Mouse (Mus musculus) thymus, postnatal 36 days (tissue): Measurements from ENCODE around the gene Rps29.

ENCODE experiments used
- DNase-seq, 2 experiments: peaks; one replicate each; pipeline ENCODE4 v3.0.0; 2022; ENCODE audit warnings: mixed read lengths in 2 of 2

The Rps29 gene

GRCm38 (mm10) chr12:69158765-69159577, at the start of gene Rps29:
TSS of gene Rps29 (minus strand) at chr12:69159186.
- DNase-seq: peak; percentile 93 to 97

GRCm38 (mm10) chr12:69208520-69208919, 49.5 kb upstream of the Rps29 start:
- DNase-seq: no peak

- no peak for DNase-seq
Observed at GRCm38 (mm10) chr12:69207926-69208325, 48.9 kb upstream of the Rps29 start.

GRCm38 (mm10) chr12:69207396-69207795, 48.4 kb upstream of the Rps29 start:
- no peak for DNase-seq

GRCm38 (mm10) chr12:69204052-69204833, 45.3 kb upstream of the Rps29 start, which contains the start of gene Gm49384:
TSS of gene Gm49384 (minus strand) at chr12:69204267.
- no peak for DNase-seq

- no peak for DNase-seq
Observed at GRCm38 (mm10) chr12:69198985-69199384, 40.0 kb upstream of the Rps29 start.

- peak in 1 of 2 experiments; percentile 52 for DNase-seq
Observed at GRCm38 (mm10) chr12:69198164-69198535, 39.2 kb upstream of the Rps29 start, which contains the start of gene Dnaaf2. TSS of gene Dnaaf2 (minus strand) at chr12:69198429.

GRCm38 (mm10) chr12:69197378-69198163, 38.6 kb upstream of the Rps29 start:
- peak; percentile 56 to 62 for DNase-seq

GRCm38 (mm10) chr12:69196444-69197377, 37.7 kb upstream of the Rps29 start, which contains the start of gene Gm49383:
TSS of gene Gm49383 (minus strand) at chr12:69197104.
- no peak for DNase-seq

- no peak for DNase-seq
Observed at GRCm38 (mm10) chr12:69192637-69193036, 33.7 kb upstream of the Rps29 start.

GRCm38 (mm10) chr12:69191396-69191795, 32.4 kb upstream of the Rps29 start:
- DNase-seq: no peak

- DNase-seq: no peak
Observed at GRCm38 (mm10) chr12:69190522-69190921, 31.5 kb upstream of the Rps29 start.

- DNase-seq: no peak
Observed at GRCm38 (mm10) chr12:69190074-69190473, 31.1 kb upstream of the Rps29 start.

- DNase-seq: no peak
Observed at GRCm38 (mm10) chr12:69186811-69187471, 28.0 kb upstream of the Rps29 start.

- no peak for DNase-seq
Observed at GRCm38 (mm10) chr12:69185371-69185770, 26.4 kb upstream of the Rps29 start.

GRCm38 (mm10) chr12:69184342-69185295, 25.6 kb upstream of the Rps29 start:
- DNase-seq: no peak

- peak; percentile 98 to 99 for DNase-seq
Observed at GRCm38 (mm10) chr12:69183583-69184308, 24.8 kb upstream of the Rps29 start, which contains the start of the genes Rpl36al and Mgat2. TSS of gene Rpl36al (minus strand) at chr12:69184083. TSS of gene Mgat2 (plus strand) at chr12:69184157.

- no peak for DNase-seq
Observed at GRCm38 (mm10) chr12:69181800-69182199, 22.8 kb upstream of the Rps29 start.

- no peak for DNase-seq
Observed at GRCm38 (mm10) chr12:69179371-69179770, 20.4 kb upstream of the Rps29 start.
